Mouse (Mus musculus) ES-Bruce4 (cell line): ENCODE measurements around the gene Furin. TPM values are rescaled to one million over a fixed set of nuclear protein-coding genes. Genes with fewer than 3 reads are reported as not detected.

Source experiments
- H3K27ac ChIP-seq: 2 replicates; pipeline ENCODE4 v1.5.1; 2012; ENCODE audit warnings: low read length, inconsistent platforms; ENCODE audit not compliant: insufficient read depth
- H3K27me3 ChIP-seq: 2 replicates; pipeline ENCODE4 v1.6.1; 2012; ENCODE audit warnings: mild to moderate bottlenecking, low read length, inconsistent platforms; ENCODE audit not compliant: control insufficient read depth, poor library complexity, insufficient read depth, severe bottlenecking
- H3K36me3 ChIP-seq: 2 replicates; pipeline ENCODE4 v1.6.1; 2012; ENCODE audit warnings: inconsistent platforms, mild to moderate bottlenecking, low read length, moderate library complexity; ENCODE audit not compliant: control insufficient read depth, poor library complexity, insufficient read depth, severe bottlenecking
- H3K4me1 ChIP-seq: one replicate; pipeline ENCODE4 v1.8.1; 2011; ENCODE audit warnings: low read length; ENCODE audit not compliant: control insufficient read depth, insufficient read depth
- H3K4me3 ChIP-seq: 2 replicates; pipeline ENCODE4 v1.5.1; 2011; ENCODE audit warnings: low read depth, mild to moderate bottlenecking, low read length
- H3K9ac ChIP-seq: 2 replicates; pipeline ENCODE4 v1.6.1; 2012; ENCODE audit warnings: low read depth, mild to moderate bottlenecking, inconsistent platforms; ENCODE audit not compliant: poor library complexity, severe bottlenecking
- H3K9me3 ChIP-seq: replicated peaks from 2 replicates; pipeline ENCODE4 v1.6.1; 2012; ENCODE audit warnings: mild to moderate bottlenecking, low read length, inconsistent platforms; ENCODE audit not compliant: control insufficient read depth, poor library complexity, insufficient read depth, severe bottlenecking
- CTCF ChIP-seq: IDR thresholded peaks from one replicate; pipeline ENCODE4 v1.8.1; 2011; ENCODE audit warnings: low read depth, low read length
- EP300 ChIP-seq: IDR thresholded peaks from 2 replicates; pipeline ENCODE4 v1.6.1; 2011; ENCODE audit warnings: low read depth, low read length; ENCODE audit not compliant: insufficient read depth
- POLR2A ChIP-seq: IDR thresholded peaks from one replicate; pipeline ENCODE4 v1.8.1; 2011; ENCODE audit warnings: low read length; ENCODE audit not compliant: insufficient read depth
- polyA plus RNA-seq: library from polyadenylated mRNA; stranded (reverse); fragments of >200 nt; gene quantifications from 2 replicates; pipeline ENCODE4 v1.2.4, GENCODE M21; 2011; ENCODE audit warnings: low read depth; ENCODE audit not compliant: missing spikeins, insufficient read depth, insufficient read length

Furin gene
- polyA plus RNA-seq, 1 experiment = 32.5 TPM

DNA sequence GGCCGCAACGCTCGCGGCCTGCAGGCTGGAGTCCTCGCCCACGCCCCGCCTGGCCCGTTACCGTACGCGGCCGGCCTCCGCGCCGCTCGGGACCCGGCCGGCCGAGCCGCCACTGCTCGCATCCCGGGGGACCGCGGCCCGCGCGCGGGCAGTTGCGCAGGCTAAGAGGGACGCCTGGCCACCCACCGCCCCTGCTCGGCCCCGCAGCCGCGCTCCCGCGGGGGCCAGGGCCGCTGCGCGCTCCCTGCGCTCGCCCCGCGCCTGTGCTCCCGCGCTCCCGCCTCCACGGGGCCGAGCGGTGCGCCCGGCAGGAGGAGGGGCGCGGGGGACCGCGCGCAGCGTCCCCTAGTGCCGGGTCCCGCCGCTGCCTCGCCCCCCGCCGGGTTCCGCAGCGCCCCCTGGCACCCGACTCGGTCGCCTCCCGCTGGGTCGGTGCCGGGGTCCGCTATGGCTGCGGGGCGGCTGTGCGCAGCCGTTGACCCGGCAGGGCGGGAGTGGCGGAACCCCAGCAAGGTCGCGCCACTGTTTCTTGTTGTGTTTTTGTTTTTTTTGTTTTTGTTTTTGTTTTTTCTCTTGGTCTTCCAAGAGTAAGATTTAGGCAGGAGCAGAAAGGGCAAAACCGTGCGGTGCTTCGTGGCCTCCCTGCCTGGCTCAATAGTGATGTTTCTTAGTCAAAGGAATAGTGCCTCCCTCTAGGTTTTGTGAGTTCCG is 34.0 kb downstream of the Furin start, which contains the start of gene Man2a2:
TSS of gene Man2a2 (minus strand) at position 335 of the 711 bp plus-strand sequence.
- no peaks in the 10 kb centered on the region for H3K9me3 ChIP-seq
- peak within 1 kb of the TSS; percentile 67 for H3K4me3 ChIP-seq
- no peak within 1 kb of the TSS for H3K27ac ChIP-seq
- H3K36me3 ChIP-seq = no peaks in the 10 kb centered on the region
- TF ChIP-seq EP300 (no peak), CTCF (peak; percentile 71)
- peak within 1 kb of the TSS; percentile 91 for H3K9ac ChIP-seq
- no peaks in the 10 kb centered on the region for H3K27me3 ChIP-seq
- no peaks in the 10 kb centered on the region for H3K4me1 ChIP-seq

DNA sequence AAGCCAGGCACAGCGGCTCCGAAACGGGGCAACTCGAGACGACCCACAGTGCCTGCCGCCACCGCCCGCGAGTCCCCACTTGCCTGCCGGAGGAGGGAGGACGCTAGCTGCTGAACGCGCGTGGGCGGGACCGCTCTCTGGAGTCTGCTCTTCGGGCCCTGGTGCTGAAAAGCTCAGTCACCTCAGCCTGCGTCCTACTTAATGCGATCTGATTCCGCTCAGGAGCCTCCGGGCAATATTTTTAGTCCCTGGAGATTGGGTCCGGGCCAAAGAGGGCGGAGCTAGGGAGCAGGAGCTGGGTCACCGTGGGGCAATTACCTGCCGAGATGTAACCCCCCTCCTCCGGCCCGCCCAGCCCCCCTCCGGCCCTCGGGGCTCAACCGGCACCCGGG is 34.6 kb downstream of the Furin start:
- H3K27me3 ChIP-seq = no peaks in the 10 kb centered on the region
- no peaks in the 10 kb centered on the region for H3K4me1 ChIP-seq
- no peaks in the 10 kb centered on the region for H3K9me3 ChIP-seq
- no peak overlapping the region for H3K27ac ChIP-seq
- no peaks in the 10 kb centered on the region for H3K36me3 ChIP-seq
- peak overlapping the region; percentile 62 for H3K4me3 ChIP-seq
- peak overlapping the region; percentile 91 for H3K9ac ChIP-seq
- TF ChIP-seq CTCF (no peak), EP300 (no peak), POLR2A (no peak)

DNA sequence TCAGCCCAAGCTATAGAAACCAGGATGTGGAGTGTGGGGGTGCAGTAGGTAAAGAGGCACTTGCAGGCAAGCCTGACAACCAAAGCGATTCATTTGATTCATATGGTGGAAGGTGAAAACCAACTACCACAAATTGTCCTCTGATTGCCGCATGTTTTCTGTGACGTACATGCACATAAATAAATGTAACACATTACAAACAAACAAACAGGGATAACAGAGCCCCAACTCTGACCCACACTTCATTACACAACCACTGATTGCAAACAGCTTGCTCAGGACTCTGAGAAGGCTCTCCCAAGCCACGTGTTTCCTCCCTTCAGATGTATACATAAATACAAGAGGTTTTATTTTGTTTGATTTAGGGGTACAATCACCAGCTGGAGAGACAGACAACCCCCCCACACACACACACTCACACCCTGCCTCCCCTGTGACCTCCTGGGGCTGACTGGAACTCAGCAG is 35.2 kb downstream of the Furin start:
- TF ChIP-seq CTCF (no peak), POLR2A (no peak), EP300 (no peak)
- Histone ChIP-seq H3K4me1 (no peaks in the 10 kb centered on the region), H3K4me3 (peak overlapping the region; percentile 62), H3K9ac (peak overlapping the region; percentile 91), H3K27me3 (no peaks in the 10 kb centered on the region), H3K9me3 (no peaks in the 10 kb centered on the region), H3K36me3 (no peaks in the 10 kb centered on the region), H3K27ac (no peak overlapping the region)

DNA sequence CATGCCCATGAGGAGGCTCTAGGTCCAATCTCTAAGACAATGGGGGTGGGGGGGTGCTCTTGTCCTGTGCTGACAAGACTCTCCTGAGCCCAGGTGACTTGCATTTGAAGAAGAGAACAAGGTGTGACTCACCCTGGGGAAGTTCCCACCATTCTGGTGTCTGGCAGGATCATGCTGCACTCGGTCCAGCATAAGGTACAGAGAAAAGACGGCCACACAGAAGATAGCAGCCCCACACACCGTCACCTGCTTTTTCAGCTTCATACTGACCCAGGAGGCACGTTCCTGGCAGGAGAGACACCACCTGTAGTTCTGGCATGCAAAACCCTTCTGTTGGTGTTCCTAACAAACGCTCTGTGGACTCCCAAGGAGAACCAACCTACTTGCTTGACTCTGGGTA is 35.8 kb downstream of the Furin start:
- no peak overlapping the region for H3K9ac ChIP-seq
- no peaks in the 10 kb centered on the region for H3K9me3 ChIP-seq
- no peak overlapping the region for H3K27ac ChIP-seq
- H3K4me1 ChIP-seq = no peaks in the 10 kb centered on the region
- H3K36me3 ChIP-seq = no peaks in the 10 kb centered on the region
- H3K27me3 ChIP-seq = no peaks in the 10 kb centered on the region
- H3K4me3 ChIP-seq = no peak overlapping the region
- TF ChIP-seq POLR2A (no peak), CTCF (no peak), EP300 (no peak)

DNA sequence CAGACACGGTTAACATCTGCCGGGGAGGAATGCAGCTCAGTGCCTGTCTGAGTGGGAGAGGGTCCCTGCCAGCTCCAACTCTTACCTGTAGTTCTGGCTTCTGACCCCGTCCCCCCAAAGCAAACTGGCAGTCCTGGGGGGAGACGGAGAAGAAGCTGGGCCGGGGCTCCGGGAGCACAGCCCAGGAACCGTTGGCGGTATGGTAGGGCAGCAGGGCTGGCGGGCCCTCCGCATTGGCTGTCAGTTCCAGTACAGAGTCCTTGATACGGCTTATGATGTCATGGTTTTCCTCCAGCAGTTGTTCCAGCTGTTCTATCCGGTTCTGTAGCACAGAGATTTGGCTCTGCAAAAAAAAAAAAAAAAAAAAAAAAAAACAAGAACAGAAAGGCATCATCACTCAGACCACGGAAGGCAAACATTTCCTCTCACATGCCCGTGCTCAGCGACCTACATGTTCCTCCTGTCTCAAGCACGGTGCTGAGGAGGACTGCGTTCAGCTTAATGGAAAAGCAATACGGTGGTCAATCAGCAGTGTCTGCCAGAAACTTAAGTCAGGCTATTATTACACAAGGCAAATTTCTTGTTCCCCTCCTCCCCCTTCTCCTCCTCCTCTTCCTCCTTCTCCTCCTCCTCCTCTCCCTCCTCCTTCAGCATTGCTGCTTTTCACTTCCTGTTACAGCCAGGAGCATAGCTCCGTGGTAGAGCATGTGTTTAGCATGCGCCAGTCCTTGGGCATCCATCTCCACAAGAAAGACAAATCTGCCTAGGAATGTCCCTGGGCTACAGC is 36.4 kb downstream of the Furin start:
- Histone ChIP-seq H3K4me3 (no peak overlapping the region), H3K9me3 (no peaks in the 10 kb centered on the region), H3K9ac (no peak overlapping the region), H3K27me3 (no peaks in the 10 kb centered on the region), H3K36me3 (no peaks in the 10 kb centered on the region), H3K4me1 (no peaks in the 10 kb centered on the region), H3K27ac (no peak overlapping the region)
- TF ChIP-seq CTCF (no peak), POLR2A (no peak), EP300 (no peak)

DNA sequence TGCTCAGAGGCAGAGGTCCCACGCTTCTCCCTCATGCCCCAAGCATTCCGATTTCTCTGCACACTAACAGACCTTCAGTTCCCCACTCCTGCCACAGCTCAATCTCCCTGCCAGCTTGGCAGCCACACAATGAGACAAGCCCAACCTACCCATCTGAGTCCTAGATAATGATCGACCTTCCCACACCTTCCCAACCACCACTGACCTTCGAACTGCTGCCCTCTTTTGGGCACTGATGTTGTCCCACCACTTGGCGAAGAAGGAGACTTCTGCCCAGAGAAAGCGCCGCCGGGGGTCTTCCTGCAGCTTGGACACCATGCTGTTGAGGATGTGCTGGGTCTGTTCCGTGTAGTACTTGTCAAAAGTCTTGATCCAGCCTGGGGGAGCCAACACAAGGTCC is 37.2 kb downstream of the Furin start:
- Histone ChIP-seq H3K9ac (no peak overlapping the region), H3K4me3 (no peak overlapping the region), H3K4me1 (no peaks in the 10 kb centered on the region), H3K27me3 (no peaks in the 10 kb centered on the region), H3K36me3 (no peaks in the 10 kb centered on the region), H3K27ac (no peak overlapping the region), H3K9me3 (no peaks in the 10 kb centered on the region)
- TF ChIP-seq CTCF (no peak), EP300 (no peak), POLR2A (no peak)
